Mouse (Mus musculus): Measurements from ENCODE around the gene Plk5.

DNA sequence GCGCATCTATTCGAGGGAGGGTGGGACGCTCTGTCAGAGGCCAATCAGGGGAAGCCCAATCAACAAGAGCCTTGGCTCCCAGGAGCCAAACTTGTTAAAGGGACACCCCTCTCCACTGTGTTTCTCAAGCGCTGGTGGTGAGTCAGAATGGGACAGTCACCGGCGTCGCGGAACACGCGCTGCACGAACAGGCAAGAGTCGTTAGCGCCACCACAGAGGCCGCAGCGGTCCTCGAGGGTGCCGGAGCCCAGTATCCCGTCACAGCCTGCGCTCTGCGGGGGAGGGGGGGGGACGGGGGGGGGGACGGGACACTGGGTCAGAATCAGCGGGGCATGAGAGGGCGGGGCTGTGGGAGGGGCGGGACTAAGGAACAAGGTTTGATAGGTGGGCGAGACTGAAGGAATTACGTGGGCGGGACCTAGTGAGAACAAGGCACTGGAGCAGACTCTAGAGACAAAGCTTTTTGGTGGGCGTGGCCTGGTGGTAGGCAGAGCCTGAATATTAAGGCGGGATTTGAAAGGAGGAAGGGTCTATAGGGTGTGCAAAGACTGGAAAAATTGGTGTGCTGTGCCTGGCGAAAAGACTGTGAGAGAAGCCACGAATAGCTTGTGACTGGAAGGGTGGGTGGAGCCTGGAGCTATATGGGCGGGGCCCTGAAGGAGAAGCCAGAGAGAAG, 13.4 kb upstream of the Plk5 start:
- TF ChIP-seq CTCF (IDR thresholded peaks at IDR 0.05; ENCODE audit: borderline replicate concordance, insufficient read depth, low read depth, low read length) (no peak), POLR2A (IDR thresholded peaks at IDR 0.05; ENCODE audit: borderline replicate concordance, insufficient read depth, low read length) (no peak)

Data from cerebellum, adult 2 months (tissue).